Mouse (Mus musculus) heart, adult 18-20 months (tissue): Measurements from ENCODE around the gene Dgkg. TPM values are rescaled to one million over a fixed set of nuclear protein-coding genes. Genes with fewer than 3 reads are reported as not detected.

Experiments
- DNase-seq, 2 experiments: peaks; one replicate each; pipeline ENCODE4 v3.0.0; 2021 to 2022; ENCODE audit warnings: mixed read lengths in 1 of 2
- total RNA-seq, 2 experiments: library from RNA; stranded (reverse); gene quantifications; 2 replicates each; pipeline ENCODE4 v1.2.3; 2021

Gene Dgkg
- total RNA-seq, 2 experiments from 2014 or later: 0.28 to 0.35 TPM

DNA sequence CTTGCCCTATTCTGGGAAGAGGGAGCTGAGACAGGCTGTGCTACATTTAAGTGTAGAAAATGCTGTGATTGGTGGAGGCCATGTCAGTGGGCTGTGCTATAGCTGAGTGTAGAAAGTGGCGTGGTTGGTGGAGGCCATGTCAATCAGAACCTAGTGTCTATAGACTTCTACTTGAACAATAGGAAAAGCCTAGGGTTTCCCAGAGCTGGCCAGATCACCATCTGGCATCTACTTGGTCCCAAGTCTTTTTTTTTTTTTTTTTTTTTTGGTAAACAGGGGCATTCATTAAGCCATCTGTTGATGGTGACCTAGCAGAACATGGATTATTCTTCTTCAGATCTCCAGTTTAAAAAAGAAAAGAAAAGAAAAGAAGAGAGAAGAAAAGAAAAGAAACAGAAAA is 60.6 kb downstream of the Dgkg start:
- DNase-seq: no peak

DNA sequence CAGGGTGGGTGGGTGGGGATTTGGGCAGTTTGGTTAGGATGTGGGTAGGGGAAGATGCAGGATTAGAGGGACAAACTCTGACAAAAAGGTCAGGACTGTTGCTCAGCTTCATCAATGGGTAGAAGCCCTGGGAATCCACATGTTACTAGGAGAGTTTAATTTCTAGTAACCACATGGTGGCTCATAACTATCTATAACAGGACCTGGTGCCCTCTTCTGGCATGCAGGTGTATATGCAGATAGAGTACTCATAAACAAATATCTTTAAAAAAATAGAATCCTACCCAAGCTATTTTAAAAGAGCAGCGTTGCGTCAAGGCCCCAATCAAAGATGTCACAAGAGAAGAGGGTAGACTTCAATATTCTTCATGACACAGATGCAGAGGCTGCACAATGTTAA is 63.1 kb downstream of the Dgkg start:
- no peak for DNase-seq

DNA sequence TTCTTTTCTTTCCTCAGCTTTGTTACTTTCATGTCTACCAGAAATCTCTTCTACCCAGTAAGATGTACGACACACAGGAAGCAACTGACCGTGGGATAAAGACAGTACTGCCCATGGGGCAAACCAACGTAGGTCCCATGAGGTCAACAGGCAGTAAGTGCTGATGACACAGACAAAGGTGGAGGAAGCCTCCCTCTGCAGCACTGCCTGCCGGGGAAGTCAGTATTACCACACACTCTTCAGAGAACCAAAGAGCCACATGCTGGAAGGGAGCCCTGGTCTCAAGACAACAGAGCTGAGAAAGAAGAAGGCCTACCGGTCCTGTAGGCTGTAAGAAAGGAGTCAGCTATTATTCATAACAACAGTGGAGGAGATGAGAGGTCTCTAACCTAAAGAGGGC is 67.4 kb downstream of the Dgkg start:
- no peak for DNase-seq

DNA sequence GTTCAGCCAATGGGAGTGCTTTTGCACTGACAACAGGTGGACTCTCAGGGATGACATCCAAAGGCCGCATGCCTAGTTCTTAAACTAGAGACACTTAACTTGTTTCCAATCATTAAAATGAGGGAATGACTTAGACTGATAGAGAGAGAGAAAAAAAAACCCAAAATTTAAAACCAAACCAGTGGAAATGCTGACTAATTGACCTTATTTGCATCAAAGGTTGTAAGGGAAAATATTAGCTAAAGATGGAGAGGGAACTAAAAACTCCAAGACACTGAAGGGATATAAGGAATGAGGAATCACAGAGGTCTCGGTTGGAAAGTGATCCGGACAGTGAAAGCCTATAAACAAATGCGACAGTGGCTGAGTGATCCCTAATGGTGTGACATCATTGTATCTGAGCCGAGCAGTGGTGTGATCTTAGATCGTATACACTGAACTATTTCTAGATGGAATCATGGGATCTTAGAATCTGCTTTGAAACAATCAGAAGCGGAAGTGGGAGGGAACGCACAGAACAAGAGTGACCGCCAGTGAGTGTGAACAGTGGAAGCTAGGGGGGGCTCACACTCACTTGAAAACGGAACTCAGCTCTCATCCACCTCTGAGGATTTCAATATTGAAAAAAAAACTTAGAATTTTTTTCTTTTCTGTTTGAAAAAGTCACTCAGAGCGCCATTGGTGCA is 70.7 kb downstream of the Dgkg start:
- no peak for DNase-seq

DNA sequence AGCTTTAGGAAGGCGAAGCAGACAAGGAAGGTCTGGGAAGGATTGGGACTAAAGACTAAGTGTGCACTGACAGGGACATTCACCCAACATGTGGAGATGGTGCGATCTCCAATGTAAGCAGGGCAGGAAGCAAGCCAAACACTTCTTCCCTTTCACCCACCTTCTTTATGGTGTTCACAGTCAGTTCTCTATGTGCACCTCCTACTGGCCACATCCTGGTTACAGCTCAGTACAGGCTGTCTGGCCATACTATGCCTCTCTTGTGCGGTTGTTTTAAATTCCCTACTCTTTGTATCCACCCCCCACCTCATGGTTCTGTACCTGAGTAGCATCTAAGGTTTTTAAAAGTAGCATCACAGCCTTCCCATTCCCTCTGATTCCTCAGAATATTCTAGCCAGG is 71.5 kb downstream of the Dgkg start:
- no peak for DNase-seq

DNA sequence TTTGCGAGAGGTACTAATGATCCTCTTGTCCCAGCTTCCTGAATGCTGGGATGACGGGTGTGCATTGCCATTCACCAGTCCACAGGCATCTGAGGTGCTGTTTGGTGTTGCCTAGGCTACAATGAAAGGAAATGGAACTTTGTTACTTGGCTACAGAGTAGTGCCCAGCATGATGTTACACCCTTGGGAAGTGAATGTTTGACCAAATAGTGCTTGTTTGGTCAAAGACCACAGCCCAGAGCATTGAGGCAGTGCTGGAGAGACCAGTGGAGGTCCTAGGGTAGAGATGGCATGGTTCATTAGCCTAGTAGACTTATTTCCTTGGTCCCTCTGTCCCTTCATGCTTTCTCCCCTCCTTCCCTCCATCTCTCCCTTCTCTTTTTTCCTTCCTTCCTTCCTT is 73.6 kb downstream of the Dgkg start:
- no peak for DNase-seq

DNA sequence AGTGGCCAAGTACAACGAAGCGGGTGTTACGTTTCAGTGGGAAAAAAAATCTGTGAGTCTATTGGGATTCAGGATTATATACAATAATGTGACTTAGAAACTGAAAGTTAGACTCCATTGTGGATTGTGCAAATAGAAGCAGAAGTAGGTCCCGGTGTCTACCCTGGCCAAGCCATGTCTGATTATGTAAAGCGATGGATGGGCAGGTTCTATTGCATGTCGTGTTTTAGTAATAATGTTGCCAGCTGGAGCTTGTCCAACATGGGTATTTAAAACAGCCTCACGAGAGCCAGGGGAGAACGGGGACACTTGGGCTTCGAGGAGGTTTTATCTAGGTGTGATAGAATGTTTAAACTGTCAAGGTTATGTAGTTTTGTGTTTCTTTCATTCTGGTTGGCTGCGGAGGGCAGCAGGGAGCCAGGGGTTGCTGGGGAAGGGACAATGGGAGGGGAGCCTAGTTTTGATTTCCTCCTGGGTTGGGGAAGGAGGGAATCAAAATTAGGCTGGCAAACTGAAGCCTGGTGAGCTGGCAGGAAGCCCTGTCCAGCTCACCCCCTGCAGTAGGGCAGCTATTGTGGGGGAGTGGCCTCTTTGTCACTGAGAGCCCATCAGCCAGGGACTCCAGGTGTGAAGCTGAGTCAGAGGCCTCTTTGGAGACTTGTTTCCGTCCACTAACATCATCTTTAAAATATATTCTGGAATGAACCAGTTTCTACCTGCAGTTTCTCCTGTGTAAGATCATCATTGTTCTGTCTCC is 74.7 kb downstream of the Dgkg start:
- no peak for DNase-seq

DNA sequence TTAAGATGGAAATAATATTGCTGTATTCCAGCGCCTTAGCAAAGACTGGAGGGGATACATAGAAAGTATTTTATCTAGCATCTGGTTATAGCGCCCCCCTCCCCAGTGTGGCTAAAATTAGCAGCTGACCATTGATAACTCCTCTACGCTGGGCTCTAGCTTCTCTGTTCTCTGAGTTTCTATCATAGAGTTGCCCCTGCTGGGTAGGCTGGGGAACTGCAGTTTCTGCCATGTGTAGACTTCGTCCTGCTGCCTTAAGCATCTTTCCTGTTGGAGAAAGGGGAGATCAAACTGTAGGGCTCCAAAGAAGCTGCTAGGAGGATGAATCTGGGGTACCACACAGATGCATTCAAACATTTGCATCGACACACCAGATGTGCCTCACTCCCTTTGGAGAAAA is 76.9 kb downstream of the Dgkg start:
- DNase-seq: no peak

DNA sequence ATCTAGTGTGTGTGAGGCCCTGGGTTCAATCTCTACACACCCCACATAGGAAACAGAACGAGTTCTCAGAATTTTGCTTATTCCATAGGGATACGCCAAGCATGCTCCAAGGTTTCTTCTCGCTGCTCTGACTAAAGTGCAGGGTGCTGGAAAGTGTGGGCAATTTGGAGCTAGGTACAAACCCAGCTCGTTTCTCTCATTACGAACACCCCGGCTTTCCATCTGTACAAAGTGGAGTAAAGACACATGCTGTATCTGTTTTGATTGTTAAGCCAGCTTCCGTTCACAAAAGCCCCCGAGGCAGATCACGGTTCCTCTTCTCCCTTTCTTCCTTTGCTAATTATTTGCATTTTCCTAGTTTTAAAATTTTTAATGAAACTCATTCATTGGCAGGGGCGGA is 78.1 kb downstream of the Dgkg start:
- no peak for DNase-seq

DNA sequence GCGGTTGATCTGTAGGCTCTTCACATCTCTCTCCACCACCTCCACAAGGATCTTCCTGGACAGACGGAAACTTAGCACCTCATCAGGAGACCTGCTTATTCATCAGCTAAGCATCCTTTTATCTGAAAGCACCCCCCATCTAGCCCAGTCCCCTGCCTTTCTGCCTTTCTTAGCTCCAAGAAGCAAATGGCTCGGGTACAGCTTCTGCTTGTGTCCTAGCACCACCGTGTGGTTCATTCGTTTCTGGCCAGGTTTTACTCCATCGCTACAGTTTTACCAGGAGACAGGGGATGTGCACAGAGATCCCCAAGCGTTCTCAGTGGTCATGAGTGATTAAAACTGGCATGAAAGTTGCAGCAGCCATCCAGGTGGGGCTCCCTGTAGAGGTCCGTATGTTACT is 79.4 kb downstream of the Dgkg start:
- peak in 1 of 2 experiments; percentile 34 for DNase-seq

DNA sequence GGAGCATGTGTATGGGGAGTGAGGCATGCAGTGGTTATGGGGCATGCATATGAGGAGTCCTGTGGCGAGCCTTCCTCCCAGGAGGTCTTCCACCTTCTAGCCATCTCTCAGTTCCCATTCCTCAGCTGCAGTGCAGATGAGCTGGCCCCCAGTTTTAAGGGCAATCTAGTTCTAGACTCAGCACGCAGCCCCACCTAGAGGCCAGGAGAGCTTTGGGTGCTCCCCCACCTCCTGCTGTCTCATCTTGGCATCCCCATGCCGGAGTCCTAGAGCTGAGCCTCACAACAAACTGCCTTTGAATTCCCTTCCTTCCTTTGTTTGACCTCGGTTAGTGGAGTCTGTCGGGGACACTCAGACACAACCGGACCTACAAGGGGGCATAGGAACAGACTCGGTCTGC is 82.9 kb downstream of the Dgkg start:
- DNase-seq: no peak

DNA sequence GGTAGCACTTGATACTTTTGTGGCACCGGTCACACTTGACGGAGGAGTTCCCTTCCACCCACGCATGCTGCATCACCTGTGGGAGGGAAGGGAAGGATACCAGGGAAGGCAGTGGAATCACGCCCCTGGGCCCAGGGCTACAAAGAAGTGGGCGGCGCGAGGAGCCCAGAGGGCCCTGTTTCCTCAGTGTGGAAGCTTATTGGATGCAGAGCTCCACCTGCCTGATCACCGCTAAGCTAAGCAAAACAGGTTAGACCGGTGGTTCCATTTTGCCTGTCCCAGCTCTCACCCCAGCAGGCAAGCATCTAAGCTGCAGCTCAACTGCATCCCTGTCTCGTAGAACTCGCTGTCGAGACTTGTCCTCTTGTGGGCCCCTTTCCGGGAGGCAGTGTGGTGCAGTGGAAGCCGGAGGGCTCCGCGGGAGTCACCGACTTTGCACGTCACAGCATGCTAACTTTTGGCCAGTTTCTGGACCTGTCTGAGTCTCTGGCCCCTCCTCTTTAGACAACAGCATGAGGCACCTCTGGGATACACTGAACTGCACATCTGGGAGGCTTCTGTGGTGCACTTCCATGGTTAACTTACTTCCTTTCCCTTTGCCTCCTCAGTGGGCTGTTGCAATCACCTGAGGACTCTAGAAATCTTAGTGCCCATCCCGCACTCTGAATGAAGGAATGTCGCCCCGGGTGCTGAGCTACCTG is 84.2 kb downstream of the Dgkg start:
- no peak for DNase-seq

DNA sequence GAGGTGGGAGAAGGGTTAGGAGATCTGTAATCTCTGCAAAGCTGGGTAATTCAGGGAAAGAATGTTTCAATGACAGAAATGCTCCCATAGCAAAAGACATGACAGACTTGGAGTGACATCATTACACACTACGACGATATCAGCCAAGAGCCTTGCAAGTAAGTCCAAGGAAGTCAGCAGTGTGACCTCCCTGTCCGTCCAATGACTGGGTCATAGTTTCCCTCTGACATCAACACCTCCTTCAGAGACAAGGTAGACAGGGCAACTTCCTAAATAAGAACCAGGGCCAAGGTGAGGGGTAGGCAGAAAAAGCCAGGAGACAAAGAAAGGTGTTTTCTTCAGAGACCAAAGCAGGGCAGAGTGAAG is 92.1 kb downstream of the Dgkg start:
- no peak for DNase-seq

DNA sequence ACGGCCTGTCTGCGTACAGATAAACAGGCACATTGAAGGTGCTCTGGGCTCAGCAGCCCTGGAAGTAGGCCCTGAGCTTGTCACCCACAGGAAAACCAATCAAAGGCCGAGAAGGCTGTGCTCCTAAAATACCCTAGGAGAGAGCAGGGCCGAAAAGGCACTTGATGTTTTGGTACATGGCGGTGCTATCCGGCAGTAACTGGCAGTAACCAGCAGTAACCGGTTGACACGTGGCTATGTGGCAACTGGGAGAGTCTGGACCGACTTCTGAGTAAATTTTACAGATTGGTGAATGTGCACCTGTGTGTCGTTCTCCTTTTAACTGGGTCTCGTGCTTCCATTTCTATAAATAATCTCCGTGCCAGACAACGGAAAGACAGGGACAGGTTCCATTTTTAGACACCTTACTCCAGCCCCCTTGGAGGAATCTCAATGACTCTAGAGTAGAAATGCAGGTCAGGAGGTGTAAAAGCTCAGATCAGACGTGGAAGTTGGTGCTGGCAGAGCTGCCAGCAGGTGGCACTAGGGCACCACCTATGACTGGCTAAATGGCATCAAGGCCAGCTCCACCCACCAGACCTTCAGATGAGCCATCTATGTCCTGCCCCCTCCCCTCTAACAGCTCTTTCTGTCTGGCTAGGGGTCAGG is 92.6 kb downstream of the Dgkg start:
- peak; percentile 80 to 81 for DNase-seq

DNA sequence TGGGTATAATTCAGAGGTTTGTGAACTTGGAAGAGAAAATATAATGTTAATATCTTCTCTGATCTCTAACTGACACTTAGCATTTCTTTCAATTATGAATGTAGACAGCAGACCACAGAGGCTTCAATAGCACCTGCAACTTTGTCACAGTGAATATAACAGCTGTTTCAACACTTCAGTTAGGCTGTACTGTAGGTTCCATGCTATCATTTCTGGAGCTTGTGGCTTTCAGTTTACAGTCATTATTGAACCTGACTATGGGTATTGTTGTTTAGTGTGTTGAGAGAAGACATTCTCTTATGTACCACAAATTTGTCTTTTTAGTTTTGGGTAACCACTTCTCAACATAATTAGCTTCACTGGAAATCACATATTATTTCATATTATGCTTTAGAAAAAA is 93.4 kb downstream of the Dgkg start:
- no peak for DNase-seq

DNA sequence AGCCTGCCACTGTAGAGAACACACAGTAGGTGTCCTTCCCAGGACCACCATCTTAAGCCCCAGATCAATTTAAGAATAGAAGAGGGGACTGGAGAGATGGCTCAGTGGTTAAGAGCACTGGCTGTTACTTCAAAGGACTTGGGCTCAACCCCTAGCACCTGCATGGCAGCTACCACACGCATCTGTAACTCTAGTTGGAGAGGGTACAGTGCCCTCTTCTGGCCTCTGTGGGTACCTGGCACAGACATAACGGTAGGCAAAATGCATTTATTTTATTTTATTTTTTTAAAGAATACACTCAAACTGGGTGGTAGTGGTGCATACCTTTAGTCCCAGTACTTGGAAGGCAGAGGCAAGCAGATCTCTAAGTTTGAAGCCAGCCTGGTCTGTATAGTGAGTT is 102.0 kb downstream of the Dgkg start:
- DNase-seq: no peak

DNA sequence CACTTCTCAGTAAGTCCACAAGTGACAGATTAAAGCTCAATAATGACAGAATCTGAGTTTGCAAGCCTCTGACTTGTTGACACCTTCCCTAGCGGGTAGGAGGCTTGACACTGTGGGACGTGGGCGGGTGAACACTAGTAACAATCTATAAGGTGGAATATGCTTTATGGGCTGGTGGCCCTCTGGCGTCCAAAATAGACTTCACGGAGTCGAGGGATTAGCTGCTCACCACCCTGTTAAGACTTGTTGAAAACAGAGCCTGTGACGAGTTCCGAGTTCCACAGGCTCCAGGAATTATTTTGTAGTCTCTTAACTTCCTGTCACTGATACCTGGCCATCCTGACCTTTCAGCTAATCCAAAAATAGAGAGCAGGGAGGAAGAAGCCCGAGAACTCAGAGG is 104.7 kb downstream of the Dgkg start:
- DNase-seq: peak in 1 of 2 experiments; percentile 17

DNA sequence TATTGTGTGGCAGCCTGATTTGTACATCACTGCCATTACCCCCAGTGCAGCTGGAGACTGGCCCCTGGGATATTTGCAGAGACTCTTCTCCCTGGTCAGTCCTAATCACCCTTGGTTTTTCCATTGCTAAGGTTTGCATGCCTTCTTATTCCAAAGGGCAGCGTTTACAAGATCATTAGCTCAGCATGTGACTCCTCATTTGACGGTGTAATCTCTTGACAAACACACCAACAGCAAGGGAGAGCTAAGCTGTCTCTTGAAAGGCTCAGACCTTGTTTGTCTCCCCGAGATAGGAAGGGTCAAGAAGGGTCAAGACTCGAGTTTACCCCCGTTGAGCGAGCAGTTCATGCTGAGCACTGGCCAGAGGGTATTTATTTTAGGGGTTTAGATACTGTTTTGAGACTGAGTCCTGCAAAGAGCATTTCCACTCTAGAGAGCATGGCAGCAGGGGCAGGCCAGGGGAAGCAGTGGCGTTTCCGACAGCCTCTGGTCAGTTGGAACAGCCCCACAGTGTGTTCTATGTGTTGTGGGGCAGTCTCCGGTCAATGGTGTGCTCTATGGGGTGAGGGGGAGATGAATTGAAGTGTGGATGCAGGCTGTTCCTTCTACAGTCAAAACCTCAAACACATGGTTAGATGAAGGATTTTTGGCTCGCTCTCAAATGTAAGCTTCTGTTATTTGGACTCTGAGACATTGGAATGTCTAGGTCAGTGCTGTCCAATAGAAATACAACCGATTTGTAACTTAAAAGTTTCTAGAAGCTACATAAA is 105.6 kb downstream of the Dgkg start:
- DNase-seq: no peak

DNA sequence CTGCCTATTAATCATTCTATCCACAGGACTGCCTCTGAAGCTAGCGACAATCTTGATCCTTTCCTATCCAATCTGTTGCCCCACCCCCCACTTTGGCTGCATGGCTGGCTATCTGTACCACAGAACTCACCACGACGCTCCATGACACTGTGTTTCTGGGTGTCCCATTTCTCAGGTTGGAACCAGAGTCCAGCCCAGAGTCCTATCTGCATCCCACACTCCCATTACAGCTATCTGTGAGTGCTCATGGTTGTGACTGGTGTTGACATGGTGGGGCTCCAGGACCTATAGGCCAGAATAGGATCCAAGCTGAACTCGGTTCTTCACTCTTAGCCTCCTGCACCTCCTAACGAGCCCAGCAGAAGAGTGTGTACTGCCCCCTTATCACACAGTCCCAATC is 107.7 kb downstream of the Dgkg start:
- no peak for DNase-seq

DNA sequence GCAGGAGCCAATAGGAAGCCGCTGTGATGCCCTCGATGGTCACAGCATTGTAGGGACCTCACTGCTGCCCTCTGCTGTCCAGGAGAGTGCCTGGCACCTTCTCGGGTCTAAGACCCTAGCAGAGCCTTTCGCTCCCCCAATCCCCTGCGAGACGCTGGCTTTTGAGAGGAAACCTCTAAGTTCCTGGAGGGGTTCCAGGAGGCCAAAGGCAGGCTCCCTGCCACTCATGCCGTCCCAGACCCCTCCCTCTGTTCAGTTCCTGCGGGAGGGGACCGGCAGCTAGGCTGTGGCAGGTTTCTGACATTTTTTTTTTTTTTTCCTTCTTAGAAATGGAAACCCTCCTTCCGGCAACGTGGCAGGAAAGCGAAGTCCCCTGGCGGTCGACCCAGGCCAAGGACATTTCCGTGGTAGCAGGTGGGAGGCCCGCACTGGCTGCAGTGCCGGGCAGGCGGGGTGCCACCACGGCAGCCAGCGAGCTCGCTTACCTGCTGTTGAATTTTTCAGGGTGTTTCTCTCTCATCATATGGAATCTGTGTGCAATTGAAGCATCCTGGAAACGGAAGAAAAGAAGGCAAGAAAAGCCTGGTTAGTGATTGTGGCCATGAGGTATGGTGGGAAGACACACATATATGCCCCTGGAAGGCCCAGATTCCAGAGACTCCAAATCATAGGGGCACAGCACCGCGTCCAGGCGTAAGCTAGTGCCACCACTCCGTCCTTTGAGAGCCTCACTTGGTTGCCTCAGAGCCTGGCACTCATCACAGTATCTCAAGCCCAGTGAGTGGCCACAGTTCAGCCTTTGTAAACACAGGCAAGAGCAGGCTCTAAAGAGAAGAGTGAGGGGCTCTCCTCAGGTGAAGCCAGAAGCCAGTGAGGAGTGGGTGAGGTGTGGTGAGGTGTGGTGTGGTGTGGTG is 108.6 kb downstream of the Dgkg start:
- peak; percentile 81 to 91 for DNase-seq

DNA sequence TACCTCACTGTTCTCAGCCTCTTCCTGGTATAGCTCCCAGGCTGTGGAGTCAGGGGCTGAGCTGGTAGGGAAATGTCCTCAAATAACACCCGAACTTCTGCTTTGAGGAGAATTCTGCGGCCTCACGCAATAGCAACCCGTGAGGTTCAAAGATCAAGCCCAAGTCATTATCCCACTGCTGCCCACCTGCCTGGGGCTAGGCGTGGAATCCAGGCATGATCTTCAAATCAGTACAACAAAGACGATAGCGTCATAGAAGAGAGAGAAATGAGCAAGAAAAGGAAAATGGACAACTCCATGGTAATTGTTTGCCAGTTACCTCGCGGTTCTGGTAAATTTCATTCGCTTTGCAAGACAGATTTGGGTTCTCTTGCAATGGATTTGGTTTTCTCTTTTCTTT is 109.3 kb downstream of the Dgkg start:
- peak in 1 of 2 experiments; percentile 25 for DNase-seq
